Mouse (Mus musculus) kidney, embryonic 15.5 days (tissue): ENCODE measurements around the gene Mctp1. TPM values are rescaled to one million over a fixed set of nuclear protein-coding genes. Genes with fewer than 3 reads are reported as not detected.

Experiments used
- ATAC-seq: fragments of 200-750 bp; cut with Nextera tagmentation; replicated peaks from 2 replicates; pipeline ENCODE4 v1.8.0; 2017; ENCODE audit warnings: moderate TSS enrichment; ENCODE audit not compliant: low FRiP score
- H3K27ac ChIP-seq: fragments of 300-500 bp; sonication (generic); 2 replicates; pipeline ENCODE4 v1.5.1; 2015; ENCODE audit warnings: mild to moderate bottlenecking, inconsistent platforms
- H3K27me3 ChIP-seq: fragments of 300-500 bp; sonication (generic); 2 replicates; pipeline ENCODE4 v1.6.1; 2015; ENCODE audit warnings: inconsistent platforms
- H3K36me3 ChIP-seq: fragments of 300-500 bp; sonication (generic); 2 replicates; pipeline ENCODE4 v1.6.1; 2015; ENCODE audit warnings: inconsistent platforms
- H3K4me1 ChIP-seq: fragments of 300-500 bp; sonication (generic); 2 replicates; pipeline ENCODE4 v1.6.1; 2015; ENCODE audit warnings: inconsistent platforms
- H3K4me2 ChIP-seq: fragments of 300-500 bp; sonication (generic); 2 replicates; pipeline ENCODE4 v1.6.1; 2015; ENCODE audit warnings: moderate library complexity, mild to moderate bottlenecking, inconsistent platforms
- H3K4me3 ChIP-seq: fragments of 300-500 bp; sonication (generic); replicated peaks from 2 replicates; pipeline ENCODE4 v1.5.1; 2015; ENCODE audit warnings: mild to moderate bottlenecking, inconsistent platforms
- H3K9ac ChIP-seq: fragments of 300-500 bp; sonication (generic); 2 replicates; pipeline ENCODE4 v1.6.1; 2015; ENCODE audit warnings: mild to moderate bottlenecking, inconsistent platforms
- H3K9me3 ChIP-seq: fragments of 300-500 bp; sonication (generic); replicated peaks from 2 replicates; pipeline ENCODE4 v1.6.1; 2016; ENCODE audit warnings: inconsistent platforms
- WGBS: fragments of 180-500 bp; shearing (Covaris S2); methylation state at CpG from one replicate; pipeline ENCODE4 v1.1.7; 2015; ENCODE audit warnings: mixed read lengths; 5-methylcytosine and 5-hydroxymethylcytosine counted together
- polyA plus RNA-seq: library from polyadenylated mRNA; unstranded; fragments of >200 nt; fragmentation: Nextera tagmentation; extraction: Ambion mirVana; gene quantifications from 2 replicates; pipeline ENCODE4 v1.2.1, GENCODE M21; 2015

The Mctp1 gene
- polyA plus RNA-seq, 1 experiment from 2014 or later = 0.30 TPM

DNA sequence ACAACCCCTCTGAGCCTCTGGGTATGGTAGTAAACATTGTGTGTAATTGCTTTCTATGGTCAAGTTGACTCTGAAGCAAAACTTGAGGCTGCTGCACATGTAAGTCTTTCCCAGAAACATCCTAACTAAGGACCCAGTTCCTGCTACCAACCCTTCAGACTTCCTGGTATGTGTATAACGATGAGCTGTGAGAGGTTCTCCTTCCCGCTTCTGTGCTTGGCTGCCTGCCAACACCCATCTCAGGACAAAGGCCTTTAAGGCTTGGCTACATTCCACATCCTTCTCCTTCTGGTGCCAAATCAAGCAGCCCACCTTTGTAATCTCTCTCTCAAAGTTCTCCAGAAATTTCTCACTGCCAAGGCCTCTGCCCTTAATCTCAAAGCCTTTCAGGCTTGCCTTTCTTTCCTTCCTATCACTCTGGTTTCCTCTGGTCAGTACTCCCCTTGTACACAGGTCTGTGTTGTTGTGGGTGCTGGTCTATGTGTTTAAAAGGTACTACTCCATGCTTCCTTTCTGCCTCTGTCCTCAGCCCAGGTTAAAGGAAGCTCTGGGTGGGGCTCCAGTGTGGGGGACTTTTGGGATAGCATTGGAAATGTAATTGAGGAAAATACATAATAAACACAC is 99.9 kb downstream of the Mctp1 start:
- Histone ChIP-seq H3K9me3 (no peaks in the 10 kb centered on the region), H3K36me3 (no peaks in the 10 kb centered on the region), H3K4me3 (no peak overlapping the region), H3K4me2 (no peak overlapping the region), H3K27me3 (no peaks in the 10 kb centered on the region), H3K27ac (no peak overlapping the region), H3K4me1 (no peaks in the 10 kb centered on the region), H3K9ac (no peak overlapping the region)
- 24% methylated on average over 2 of the region's 2 CpGs for WGBS
- peak; percentile 83 for ATAC-seq

DNA sequence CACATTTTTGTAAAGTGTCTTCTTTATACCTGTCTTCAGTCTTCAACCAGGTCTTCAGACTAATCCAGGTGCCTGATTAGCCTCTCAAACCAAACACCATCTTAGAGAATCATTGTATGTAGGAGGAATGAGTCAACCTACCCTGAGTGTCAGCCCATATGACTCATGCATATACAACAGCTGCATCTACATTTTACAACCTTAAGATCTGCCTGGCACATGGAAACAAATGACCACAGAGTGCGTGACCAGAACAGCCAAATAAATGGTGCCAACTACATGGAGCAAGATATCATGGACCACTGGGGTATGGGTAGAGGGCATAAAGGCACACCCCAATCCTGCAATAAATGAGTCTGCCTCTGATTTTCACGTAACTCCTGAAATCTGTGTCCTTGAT is 131.6 kb downstream of the Mctp1 start:
- no peak overlapping the region for H3K4me2 ChIP-seq
- 82% methylated on average over 2 of the region's 2 CpGs for WGBS
- no peak overlapping the region for H3K4me3 ChIP-seq
- no peak overlapping the region for H3K27ac ChIP-seq
- no peaks in the 10 kb centered on the region for H3K4me1 ChIP-seq
- H3K9me3 ChIP-seq = no peaks in the 10 kb centered on the region
- no peaks in the 10 kb centered on the region for H3K27me3 ChIP-seq
- no peak for ATAC-seq
- H3K36me3 ChIP-seq = no peaks in the 10 kb centered on the region
- no peak overlapping the region for H3K9ac ChIP-seq

DNA sequence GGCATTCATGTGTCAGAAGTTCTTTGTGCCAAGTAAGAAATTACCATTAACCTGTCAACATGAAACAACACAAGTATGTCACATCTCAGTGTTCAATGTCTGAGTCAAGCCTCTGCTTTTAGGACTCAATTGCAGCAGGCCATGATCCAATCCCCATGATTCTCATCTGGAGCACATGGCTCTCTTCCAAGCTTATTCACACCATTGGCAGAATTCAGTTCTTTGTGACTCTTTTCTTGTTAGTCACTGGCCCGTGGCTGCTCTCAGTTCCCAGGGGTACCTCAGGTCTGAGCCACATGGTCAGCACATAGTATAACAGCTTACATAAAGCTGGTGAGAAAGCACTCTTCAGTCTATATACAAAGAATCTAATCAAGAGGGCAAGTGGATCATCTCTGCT is 138.8 kb downstream of the Mctp1 start:
- H3K4me1 ChIP-seq = no peaks in the 10 kb centered on the region
- no peaks in the 10 kb centered on the region for H3K36me3 ChIP-seq
- H3K9me3 ChIP-seq = no peaks in the 10 kb centered on the region
- H3K4me2 ChIP-seq = no peak overlapping the region
- no peak overlapping the region for H3K27ac ChIP-seq
- no peak overlapping the region for H3K4me3 ChIP-seq
- 78% methylated on average over 1 of the region's 1 CpGs for WGBS
- no peak overlapping the region for H3K9ac ChIP-seq
- ATAC-seq = no peak
- H3K27me3 ChIP-seq = no peaks in the 10 kb centered on the region

DNA sequence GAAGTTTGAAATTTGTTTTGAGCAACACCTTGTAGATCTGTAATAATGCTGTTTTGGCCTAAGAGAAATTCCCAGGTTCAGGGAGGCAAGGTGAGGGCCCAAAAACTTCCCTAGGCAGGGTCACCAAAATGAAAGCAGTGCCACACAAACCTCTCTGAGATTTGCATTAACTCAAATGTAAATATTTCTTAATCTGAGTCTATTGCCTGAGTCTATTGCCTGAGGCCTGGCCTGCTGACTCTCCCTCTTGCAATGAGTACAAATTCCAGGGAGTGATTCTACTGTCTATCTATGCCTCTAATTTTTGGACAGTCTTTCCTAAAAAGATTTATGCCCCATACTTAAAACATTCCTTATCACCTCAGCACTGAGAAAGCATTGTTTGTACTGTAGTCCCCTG is 143.0 kb downstream of the Mctp1 start:
- no peak for ATAC-seq
- no peaks in the 10 kb centered on the region for H3K9me3 ChIP-seq
- H3K4me1 ChIP-seq = no peaks in the 10 kb centered on the region
- H3K4me3 ChIP-seq = no peak overlapping the region
- no peak overlapping the region for H3K4me2 ChIP-seq
- no peaks in the 10 kb centered on the region for H3K27me3 ChIP-seq
- H3K27ac ChIP-seq = no peak overlapping the region
- H3K9ac ChIP-seq = no peak overlapping the region
- H3K36me3 ChIP-seq = no peaks in the 10 kb centered on the region

DNA sequence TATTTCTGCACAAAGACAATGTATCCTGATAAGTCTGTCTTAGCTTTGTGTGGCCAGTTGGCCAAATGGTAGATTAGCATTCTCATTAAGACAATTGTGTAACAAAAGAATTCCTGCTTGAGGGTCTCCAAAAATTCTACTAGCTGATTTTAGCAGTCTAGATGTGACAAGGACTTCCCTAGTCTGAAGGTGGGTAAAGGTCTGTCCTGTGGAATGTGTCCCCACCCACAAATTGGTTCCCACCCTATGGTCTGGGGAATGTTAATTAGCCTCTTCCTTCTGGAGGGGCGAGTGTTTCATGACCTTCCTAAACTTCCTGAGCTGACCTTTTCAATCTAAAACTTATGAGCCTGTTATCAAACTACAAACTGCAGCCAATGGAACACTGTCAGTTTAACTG is 143.4 kb downstream of the Mctp1 start:
- no peak overlapping the region for H3K4me3 ChIP-seq
- no peak overlapping the region for H3K4me2 ChIP-seq
- no peak overlapping the region for H3K27ac ChIP-seq
- no peaks in the 10 kb centered on the region for H3K27me3 ChIP-seq
- WGBS = 17% methylated on average over 1 of the region's 1 CpGs
- no peaks in the 10 kb centered on the region for H3K9me3 ChIP-seq
- no peak overlapping the region for H3K9ac ChIP-seq
- ATAC-seq = no peak
- no peaks in the 10 kb centered on the region for H3K36me3 ChIP-seq
- no peaks in the 10 kb centered on the region for H3K4me1 ChIP-seq

DNA sequence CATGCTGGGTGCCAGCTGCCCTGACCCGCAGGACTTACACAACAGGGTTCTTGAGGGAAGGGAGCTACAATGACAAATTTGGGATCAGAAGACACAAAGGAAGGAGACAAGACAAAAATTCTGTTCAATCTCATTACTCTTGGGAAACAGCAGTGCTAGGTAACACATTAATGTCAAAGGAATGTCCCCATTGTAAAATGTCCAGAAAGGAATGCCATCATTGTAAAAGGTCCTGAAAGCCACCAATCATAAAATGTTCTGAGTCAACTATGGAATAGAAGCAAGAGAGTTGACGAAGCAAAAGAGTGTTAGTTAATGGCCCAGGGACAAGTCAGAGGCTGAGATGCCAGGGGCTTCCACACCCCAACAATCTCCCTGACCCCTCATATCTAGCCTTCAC is 145.6 kb downstream of the Mctp1 start:
- H3K9ac ChIP-seq = no peak overlapping the region
- no peak overlapping the region for H3K27ac ChIP-seq
- WGBS = 83% methylated on average over 2 of the region's 2 CpGs
- H3K9me3 ChIP-seq = no peaks in the 10 kb centered on the region
- H3K27me3 ChIP-seq = no peaks in the 10 kb centered on the region
- ATAC-seq = no peak
- no peaks in the 10 kb centered on the region for H3K4me1 ChIP-seq
- no peaks in the 10 kb centered on the region for H3K36me3 ChIP-seq
- no peak overlapping the region for H3K4me3 ChIP-seq
- no peak overlapping the region for H3K4me2 ChIP-seq

DNA sequence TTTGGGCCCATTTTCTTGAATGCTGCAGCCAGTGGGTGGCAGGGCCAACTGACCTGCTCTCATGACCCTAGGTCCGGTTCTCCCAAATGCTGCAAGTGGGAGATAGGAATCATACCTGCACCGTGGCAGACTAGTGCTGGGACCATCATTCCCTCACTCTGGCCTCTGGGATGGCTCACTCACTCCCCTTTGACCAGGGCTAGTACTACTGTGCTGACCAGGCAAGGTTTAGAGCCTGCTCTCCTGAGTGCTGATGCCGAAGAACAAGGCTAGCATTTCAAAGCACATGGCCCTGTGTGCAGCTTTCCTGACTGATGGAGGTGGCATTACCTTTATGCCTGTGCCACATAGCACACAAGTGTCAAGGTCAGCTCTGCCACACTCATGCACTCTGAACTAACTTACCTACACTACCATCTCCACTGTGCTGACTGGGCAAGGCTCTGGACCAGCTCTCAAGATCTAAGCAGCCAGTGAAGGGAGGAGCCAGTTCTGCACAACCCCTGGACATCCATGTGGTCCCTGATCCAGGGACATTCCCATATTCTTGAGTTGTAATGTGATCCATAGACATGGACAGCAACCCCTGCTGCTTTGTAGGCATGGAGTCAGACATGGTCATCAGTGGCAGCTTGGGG is 146.7 kb downstream of the Mctp1 start:
- Histone ChIP-seq H3K27me3 (no peaks in the 10 kb centered on the region), H3K9ac (no peak overlapping the region), H3K36me3 (no peaks in the 10 kb centered on the region), H3K27ac (no peak overlapping the region), H3K4me3 (no peak overlapping the region), H3K9me3 (no peaks in the 10 kb centered on the region), H3K4me2 (no peak overlapping the region), H3K4me1 (no peaks in the 10 kb centered on the region)
- ATAC-seq = no peak
- 89% methylated on average over 3 of the region's 3 CpGs for WGBS

DNA sequence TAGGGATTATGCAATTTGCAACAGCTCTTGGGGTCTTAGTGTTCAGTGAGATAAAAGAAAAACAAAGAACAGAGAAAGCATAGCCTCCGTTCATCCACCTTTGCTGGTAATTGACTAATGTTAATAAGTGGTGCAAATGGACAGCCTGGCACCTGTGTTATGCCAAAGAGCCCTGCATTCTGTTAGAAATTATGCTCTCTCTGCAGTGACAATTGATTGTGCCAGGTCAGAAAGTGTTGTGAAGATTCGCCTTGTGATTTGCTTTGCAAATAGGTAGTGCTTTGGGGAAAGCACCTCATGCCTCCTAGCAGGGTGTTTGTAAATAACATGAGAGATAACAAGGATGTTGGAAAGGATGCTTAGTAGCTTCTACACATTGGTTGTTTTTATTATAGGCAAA is 163.5 kb downstream of the Mctp1 start:
- 74% methylated on average over 2 of the region's 2 CpGs for WGBS
- Histone ChIP-seq H3K4me3 (no peak overlapping the region), H3K36me3 (no peaks in the 10 kb centered on the region), H3K27me3 (no peaks in the 10 kb centered on the region), H3K9me3 (no peaks in the 10 kb centered on the region), H3K9ac (no peak overlapping the region), H3K27ac (no peak overlapping the region), H3K4me1 (no peaks in the 10 kb centered on the region), H3K4me2 (no peak overlapping the region)
- ATAC-seq = no peak

DNA sequence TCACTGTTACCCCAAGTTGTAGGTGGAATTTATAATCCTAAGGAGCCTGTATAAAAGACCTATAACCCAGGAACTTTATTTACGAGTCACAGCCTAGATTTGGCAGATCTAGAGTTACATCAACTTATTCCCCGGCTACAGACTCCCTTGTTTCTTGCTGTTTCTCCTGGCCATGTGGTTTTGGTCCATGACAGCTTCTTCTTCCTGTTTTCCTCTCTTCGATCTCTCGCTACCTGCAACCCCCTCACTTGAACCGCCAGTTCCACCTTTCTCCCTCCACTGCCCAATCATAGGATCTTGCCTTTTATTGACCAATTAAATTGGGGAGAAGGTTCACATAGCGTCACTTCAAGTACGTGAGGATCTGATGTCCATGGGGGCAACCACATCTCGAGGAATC is 176.6 kb downstream of the Mctp1 start:
- H3K4me1 ChIP-seq = no peaks in the 10 kb centered on the region
- no peak overlapping the region for H3K4me2 ChIP-seq
- no peak for ATAC-seq
- 72% methylated on average over 8 of the region's 8 CpGs for WGBS
- no peaks in the 10 kb centered on the region for H3K9me3 ChIP-seq
- H3K27ac ChIP-seq = no peak overlapping the region
- no peaks in the 10 kb centered on the region for H3K36me3 ChIP-seq
- no peaks in the 10 kb centered on the region for H3K27me3 ChIP-seq
- H3K9ac ChIP-seq = no peak overlapping the region
- H3K4me3 ChIP-seq = no peak overlapping the region

DNA sequence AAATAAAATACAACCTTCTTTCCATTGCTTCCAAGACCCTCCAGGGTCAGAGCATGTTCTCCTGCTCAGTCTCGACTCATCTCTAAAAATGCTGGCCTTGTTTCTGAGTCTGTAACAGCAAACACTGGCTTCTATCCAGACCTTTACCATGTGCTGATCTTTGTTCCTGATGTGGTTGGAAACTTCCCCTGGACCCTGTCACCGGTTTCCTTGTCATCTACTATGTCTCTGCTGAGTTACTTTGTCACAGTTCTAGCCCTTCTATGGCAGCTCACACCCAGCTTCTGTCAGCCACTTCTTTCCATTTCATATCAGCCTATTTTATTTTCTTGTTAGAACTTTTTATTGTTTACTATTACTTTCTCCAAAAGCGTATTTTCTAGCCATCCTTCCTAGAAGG is 177.3 kb downstream of the Mctp1 start:
- Histone ChIP-seq H3K4me1 (no peaks in the 10 kb centered on the region), H3K9ac (no peak overlapping the region), H3K27me3 (no peaks in the 10 kb centered on the region), H3K9me3 (no peaks in the 10 kb centered on the region), H3K36me3 (no peaks in the 10 kb centered on the region), H3K4me3 (no peak overlapping the region), H3K27ac (no peak overlapping the region), H3K4me2 (no peak overlapping the region)
- ATAC-seq = no peak
- 83% methylated on average over 3 of the region's 3 CpGs for WGBS

DNA sequence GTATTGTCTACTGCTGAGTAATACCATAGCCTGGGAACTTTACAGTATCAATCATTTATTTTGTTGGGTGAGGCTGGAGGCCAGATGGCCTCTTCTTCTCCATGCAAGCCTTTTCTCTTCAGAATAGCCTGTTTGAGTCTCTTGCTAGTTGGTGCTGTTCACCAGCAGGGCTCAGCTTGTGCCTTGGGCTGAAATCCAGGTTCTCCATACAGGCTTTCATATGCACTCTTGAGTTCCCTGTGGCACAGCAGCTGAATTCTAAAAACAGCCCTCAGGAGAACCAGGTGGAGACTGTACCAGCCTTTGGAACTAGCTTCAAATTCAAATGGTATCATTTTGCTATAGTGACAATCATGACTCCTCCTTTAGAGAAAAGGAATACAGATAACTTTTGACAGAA is 179.7 kb downstream of the Mctp1 start:
- no peaks in the 10 kb centered on the region for H3K36me3 ChIP-seq
- H3K27ac ChIP-seq = no peak overlapping the region
- H3K4me2 ChIP-seq = no peak overlapping the region
- no peaks in the 10 kb centered on the region for H3K4me1 ChIP-seq
- no peak overlapping the region for H3K9ac ChIP-seq
- H3K27me3 ChIP-seq = no peaks in the 10 kb centered on the region
- no peak for ATAC-seq
- H3K9me3 ChIP-seq = no peaks in the 10 kb centered on the region
- no peak overlapping the region for H3K4me3 ChIP-seq

DNA sequence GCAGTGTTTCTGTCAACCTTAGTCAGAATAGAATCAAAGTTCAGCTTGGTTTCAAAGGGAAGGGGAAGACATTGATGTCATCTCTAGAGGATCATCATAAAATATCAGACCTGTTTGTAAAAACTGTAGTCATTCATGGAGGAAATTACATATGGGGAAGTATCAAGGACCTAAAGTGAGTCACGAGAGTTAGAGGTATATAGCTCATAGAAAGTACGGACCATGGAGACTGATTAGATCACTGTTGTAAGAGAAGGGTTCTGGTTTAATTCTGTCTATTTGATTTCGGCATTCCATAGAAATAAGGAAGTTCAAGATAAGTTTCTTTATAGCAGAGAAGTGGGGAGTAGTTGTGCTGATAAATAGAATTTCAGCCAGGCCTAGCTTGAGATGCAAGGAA is 181.7 kb downstream of the Mctp1 start:
- Histone ChIP-seq H3K4me1 (no peaks in the 10 kb centered on the region), H3K27ac (no peak overlapping the region), H3K27me3 (no peaks in the 10 kb centered on the region), H3K4me3 (no peak overlapping the region), H3K4me2 (no peak overlapping the region), H3K9me3 (no peaks in the 10 kb centered on the region), H3K9ac (no peak overlapping the region), H3K36me3 (no peaks in the 10 kb centered on the region)
- WGBS = 89% methylated on average over 3 of the region's 3 CpGs
- ATAC-seq = no peak

DNA sequence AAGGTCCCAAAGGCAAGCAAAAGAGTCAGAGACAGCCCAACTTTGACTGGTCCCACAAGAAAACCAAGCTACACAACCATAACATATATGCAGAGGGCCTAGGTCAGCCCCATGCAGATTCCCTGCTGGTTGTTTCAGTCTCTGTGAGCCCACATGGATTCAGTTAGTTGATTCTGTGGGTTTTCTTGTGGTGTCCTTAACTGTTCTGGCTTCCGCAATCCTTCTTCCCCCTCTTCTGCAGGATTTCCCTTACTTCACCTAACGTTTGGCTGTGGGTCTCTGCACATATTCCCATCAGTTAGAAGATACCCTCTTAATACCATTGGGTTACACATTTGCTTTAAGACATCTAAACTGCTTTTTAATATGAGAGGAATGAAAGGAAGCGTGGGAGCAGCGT is 183.1 kb downstream of the Mctp1 start:
- WGBS = 84% methylated on average over 4 of the region's 4 CpGs
- Histone ChIP-seq H3K9me3 (no peaks in the 10 kb centered on the region), H3K4me2 (no peak overlapping the region), H3K9ac (no peak overlapping the region), H3K4me1 (no peaks in the 10 kb centered on the region), H3K27me3 (no peaks in the 10 kb centered on the region), H3K36me3 (no peaks in the 10 kb centered on the region), H3K4me3 (no peak overlapping the region), H3K27ac (no peak overlapping the region)
- no peak for ATAC-seq
